Mouse (Mus musculus): ENCODE measurements around the gene Ap1g1. TPM values are rescaled to one million over a fixed set of nuclear protein-coding genes. Genes with fewer than 3 reads are reported as not detected.

Gene Ap1g1
- polyA plus RNA-seq, 1 experiment from 2014 or later = 27.1 TPM

GRCm38 (mm10) chr8:109799245-109799644, 20.9 kb downstream of the Ap1g1 start:
- Histone ChIP-seq H3K36me3 (ENCODE audit: control insufficient read depth, insufficient read depth) (peaks cover under 1% of the 10 kb centered on the region; the same call in 1 of the 2 replicates), H3K4me2 (replicated peaks; ENCODE audit: low read depth) (no peak overlapping the region), H3K27ac (ENCODE audit: low read depth, low read length) (no peak overlapping the region), H3K27me3 (replicated peaks; ENCODE audit: control insufficient read depth, insufficient read depth, low read length) (no peaks in the 10 kb centered on the region), H3K4me3 (ENCODE audit: low read depth, low read length) (no peak overlapping the region), H3K4me1 (replicated peaks; ENCODE audit: control insufficient read depth, insufficient read depth, low read length) (no peaks in the 10 kb centered on the region), H3K9me3 (ENCODE audit: control insufficient read depth) (no peaks in the 10 kb centered on the region), H3K9ac (ENCODE audit: low read depth, low read length) (no peak overlapping the region)
- peak; percentile 53; the same call in 1 of the 2 replicates for ATAC-seq
- WGBS = 28% methylated on average over 4 of the region's 4 CpGs
- no peak for TF ChIP-seq CTCF (IDR thresholded peaks at IDR 0.05; ENCODE audit: low read depth)

GRCm38 (mm10) chr8:109800325-109800724, 22.0 kb downstream of the Ap1g1 start:
- no peak for TF ChIP-seq CTCF (IDR thresholded peaks at IDR 0.05; ENCODE audit: low read depth)

GRCm38 (mm10) chr8:109803211-109803610, 24.9 kb downstream of the Ap1g1 start:
- H3K4me1 ChIP-seq (replicated peaks; ENCODE audit: control insufficient read depth, insufficient read depth, low read length) = no peaks in the 10 kb centered on the region
- no peak for ATAC-seq
- H3K27ac ChIP-seq (ENCODE audit: low read depth, low read length) = no peak overlapping the region
- H3K4me2 ChIP-seq (replicated peaks; ENCODE audit: low read depth) = no peak overlapping the region
- H3K36me3 ChIP-seq (ENCODE audit: control insufficient read depth, insufficient read depth) = peaks cover 6% of the 10 kb centered on the region; the same call in 1 of the 2 replicates
- H3K4me3 ChIP-seq (ENCODE audit: low read depth, low read length) = no peak overlapping the region
- no peak for TF ChIP-seq CTCF (IDR thresholded peaks at IDR 0.05; ENCODE audit: low read depth)
- H3K9me3 ChIP-seq (ENCODE audit: control insufficient read depth) = no peaks in the 10 kb centered on the region
- H3K9ac ChIP-seq (ENCODE audit: low read depth, low read length) = no peak overlapping the region
- 95% methylated on average over 3 of the region's 3 CpGs for WGBS
- H3K27me3 ChIP-seq (replicated peaks; ENCODE audit: control insufficient read depth, insufficient read depth, low read length) = no peaks in the 10 kb centered on the region

More at GRCm38 (mm10) chr8:109800325-109800724, 22.0 kb downstream of the Ap1g1 start:
- WGBS = 77% methylated on average over 2 of the region's 2 CpGs
- H3K9ac ChIP-seq (ENCODE audit: low read depth, low read length) = no peak overlapping the region
- H3K27ac ChIP-seq (ENCODE audit: low read depth, low read length) = no peak overlapping the region
- H3K4me3 ChIP-seq (ENCODE audit: low read depth, low read length) = no peak overlapping the region
- H3K4me2 ChIP-seq (replicated peaks; ENCODE audit: low read depth) = no peak overlapping the region
- ATAC-seq = no peak
- no peaks in the 10 kb centered on the region for H3K4me1 ChIP-seq (replicated peaks; ENCODE audit: control insufficient read depth, insufficient read depth, low read length)
- H3K27me3 ChIP-seq (replicated peaks; ENCODE audit: control insufficient read depth, insufficient read depth, low read length) = no peaks in the 10 kb centered on the region
- H3K9me3 ChIP-seq (ENCODE audit: control insufficient read depth) = no peaks in the 10 kb centered on the region
- peaks cover 6% of the 10 kb centered on the region; the same call in 1 of the 2 replicates for H3K36me3 ChIP-seq (ENCODE audit: control insufficient read depth, insufficient read depth)

- no peaks in the 10 kb centered on the region for H3K4me1 ChIP-seq (replicated peaks; ENCODE audit: control insufficient read depth, insufficient read depth, low read length)
- H3K36me3 ChIP-seq (ENCODE audit: control insufficient read depth, insufficient read depth) = peaks cover 6% of the 10 kb centered on the region; the same call in 1 of the 2 replicates
- WGBS = 97% methylated on average over 3 of the region's 3 CpGs
- TF ChIP-seq CTCF (IDR thresholded peaks at IDR 0.05; ENCODE audit: low read depth) = no peak
- H3K27ac ChIP-seq (ENCODE audit: low read depth, low read length) = no peak overlapping the region
- no peaks in the 10 kb centered on the region for H3K27me3 ChIP-seq (replicated peaks; ENCODE audit: control insufficient read depth, insufficient read depth, low read length)
- no peak overlapping the region for H3K4me3 ChIP-seq (ENCODE audit: low read depth, low read length)
- H3K9me3 ChIP-seq (ENCODE audit: control insufficient read depth) = no peaks in the 10 kb centered on the region
- no peak overlapping the region for H3K9ac ChIP-seq (ENCODE audit: low read depth, low read length)
- no peak for ATAC-seq
- no peak overlapping the region for H3K4me2 ChIP-seq (replicated peaks; ENCODE audit: low read depth)
Observed at GRCm38 (mm10) chr8:109803801-109804200, 25.4 kb downstream of the Ap1g1 start.

- H3K4me1 ChIP-seq (replicated peaks; ENCODE audit: control insufficient read depth, insufficient read depth, low read length) = no peaks in the 10 kb centered on the region
- no peak for ATAC-seq
- WGBS = 63% methylated on average over 3 of the region's 3 CpGs
- no peak overlapping the region for H3K27ac ChIP-seq (ENCODE audit: low read depth, low read length)
- no peak for TF ChIP-seq CTCF (IDR thresholded peaks at IDR 0.05; ENCODE audit: low read depth)
- H3K9ac ChIP-seq (ENCODE audit: low read depth, low read length) = no peak overlapping the region
- no peaks in the 10 kb centered on the region for H3K27me3 ChIP-seq (replicated peaks; ENCODE audit: control insufficient read depth, insufficient read depth, low read length)
- peaks cover 6% of the 10 kb centered on the region; the same call in 1 of the 2 replicates for H3K36me3 ChIP-seq (ENCODE audit: control insufficient read depth, insufficient read depth)
- H3K4me3 ChIP-seq (ENCODE audit: low read depth, low read length) = no peak overlapping the region
- no peaks in the 10 kb centered on the region for H3K9me3 ChIP-seq (ENCODE audit: control insufficient read depth)
- H3K4me2 ChIP-seq (replicated peaks; ENCODE audit: low read depth) = no peak overlapping the region
Observed at GRCm38 (mm10) chr8:109806522-109806921, 28.2 kb downstream of the Ap1g1 start.

- ATAC-seq = no peak
- H3K4me2 ChIP-seq (replicated peaks; ENCODE audit: low read depth) = no peak overlapping the region
- no peak for TF ChIP-seq CTCF (IDR thresholded peaks at IDR 0.05; ENCODE audit: low read depth)
Observed at GRCm38 (mm10) chr8:109807401-109808119, 29.2 kb downstream of the Ap1g1 start.

More at GRCm38 (mm10) chr8:109807401-109808119, 29.2 kb downstream of the Ap1g1 start:
- H3K4me1 ChIP-seq (replicated peaks; ENCODE audit: control insufficient read depth, insufficient read depth, low read length) = no peaks in the 10 kb centered on the region
- no peaks in the 10 kb centered on the region for H3K27me3 ChIP-seq (replicated peaks; ENCODE audit: control insufficient read depth, insufficient read depth, low read length)
- 79% methylated on average over 7 of the region's 7 CpGs for WGBS
- no peaks in the 10 kb centered on the region for H3K9me3 ChIP-seq (ENCODE audit: control insufficient read depth)
- no peak overlapping the region for H3K9ac ChIP-seq (ENCODE audit: low read depth, low read length)
- no peak overlapping the region for H3K27ac ChIP-seq (ENCODE audit: low read depth, low read length)
- H3K4me3 ChIP-seq (ENCODE audit: low read depth, low read length) = no peak overlapping the region
- peaks cover 6% of the 10 kb centered on the region; the same call in 1 of the 2 replicates for H3K36me3 ChIP-seq (ENCODE audit: control insufficient read depth, insufficient read depth)
